Mouse (Mus musculus) v-Abl transformed pro-B cells (cell line): ENCODE measurements at regions not wholly inside any gene's neighbourhood (a gene's known extent, or its start where the extent isn't known, plus 50 kb on each side); places are given as distances from the start of the nearest gene placed in this dataset.

Source experiments
- in situ Hi-C, 2 experiments: fragments of 400-800 bp; cut with MboI; formaldehyde crosslinking; loops; one replicate each; pipeline ENCODE4 v1.15.1; 2025; ENCODE audit not compliant: unreplicated experiment in 2 of 2

GRCm38 (mm10) chr6:31176368-31176767 is 217.5 kb upstream of the Klf14 start:
- in situ Hi-C loops: no loop called here

DNA sequence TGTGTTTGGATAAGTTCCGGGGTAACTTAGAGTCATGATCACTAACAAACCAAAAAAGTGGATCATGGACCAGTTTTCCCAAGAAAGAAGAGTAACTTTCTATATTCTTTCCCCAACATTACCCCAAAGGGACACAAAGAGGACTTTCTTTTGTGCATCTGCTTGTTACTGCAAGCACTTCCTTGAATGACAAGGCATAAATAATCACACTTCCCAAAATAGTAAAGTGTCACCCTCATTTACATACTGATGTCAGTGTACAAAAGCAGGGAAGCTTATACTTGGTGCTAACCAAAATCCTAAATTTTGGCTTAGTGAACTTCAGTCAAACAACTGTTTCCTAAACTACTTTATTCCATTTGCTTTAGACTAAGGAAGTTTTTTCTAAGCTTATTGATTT is 218.0 kb upstream of the Klf14 start:
- in situ Hi-C loops: no loop called here

GRCm38 (mm10) chr6:31178201-31178880 is 219.5 kb upstream of the Klf14 start:
- in situ Hi-C loops: no loop called here

DNA sequence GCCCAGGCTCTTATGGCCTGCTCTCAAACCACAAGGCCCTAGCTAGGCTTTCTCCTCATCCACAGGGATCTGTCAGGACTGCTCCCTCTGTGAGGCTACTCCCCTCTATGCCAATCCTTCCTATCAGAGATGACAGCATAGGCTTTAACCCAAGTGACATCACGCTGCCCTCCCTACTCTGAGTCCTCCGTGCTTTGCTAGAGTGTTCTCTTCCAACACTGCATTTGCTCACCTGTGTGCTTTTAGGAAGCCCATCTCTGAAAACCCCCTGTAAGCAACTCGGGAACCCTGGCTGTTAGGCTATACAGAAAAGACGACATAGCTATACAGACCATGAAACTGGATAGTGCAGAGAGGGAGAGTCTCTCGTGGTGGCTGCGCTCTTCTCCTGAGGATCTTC is 216.3 kb upstream of the Mkln1 start:
- in situ Hi-C loops: no loop called here

GRCm38 (mm10) chr6:31183127-31183526 is 215.4 kb upstream of the Mkln1 start:
- in situ Hi-C loops: no loop called here

GRCm38 (mm10) chr6:31184554-31184953 is 214.0 kb upstream of the Mkln1 start:
- in situ Hi-C loops: no loop called here

- in situ Hi-C loops: no loop called here
These were observed 213.4 kb upstream of the Mkln1 start for GRCm38 (mm10) chr6:31185151-31185550.

GRCm38 (mm10) chr6:31188066-31188465 is 210.5 kb upstream of the Mkln1 start:
- in situ Hi-C loops: no loop called here

- in situ Hi-C loops: no loop called here
These were observed 209.5 kb upstream of the Mkln1 start for GRCm38 (mm10) chr6:31189060-31189459.

GRCm38 (mm10) chr6:31190070-31190469 is 208.5 kb upstream of the Mkln1 start:
- in situ Hi-C loops: loop anchor here (5.0 to 10.0 kb wide), 2 partner anchors 177 to 225 kb away; no protein-coding TSS in a partner anchor

DNA sequence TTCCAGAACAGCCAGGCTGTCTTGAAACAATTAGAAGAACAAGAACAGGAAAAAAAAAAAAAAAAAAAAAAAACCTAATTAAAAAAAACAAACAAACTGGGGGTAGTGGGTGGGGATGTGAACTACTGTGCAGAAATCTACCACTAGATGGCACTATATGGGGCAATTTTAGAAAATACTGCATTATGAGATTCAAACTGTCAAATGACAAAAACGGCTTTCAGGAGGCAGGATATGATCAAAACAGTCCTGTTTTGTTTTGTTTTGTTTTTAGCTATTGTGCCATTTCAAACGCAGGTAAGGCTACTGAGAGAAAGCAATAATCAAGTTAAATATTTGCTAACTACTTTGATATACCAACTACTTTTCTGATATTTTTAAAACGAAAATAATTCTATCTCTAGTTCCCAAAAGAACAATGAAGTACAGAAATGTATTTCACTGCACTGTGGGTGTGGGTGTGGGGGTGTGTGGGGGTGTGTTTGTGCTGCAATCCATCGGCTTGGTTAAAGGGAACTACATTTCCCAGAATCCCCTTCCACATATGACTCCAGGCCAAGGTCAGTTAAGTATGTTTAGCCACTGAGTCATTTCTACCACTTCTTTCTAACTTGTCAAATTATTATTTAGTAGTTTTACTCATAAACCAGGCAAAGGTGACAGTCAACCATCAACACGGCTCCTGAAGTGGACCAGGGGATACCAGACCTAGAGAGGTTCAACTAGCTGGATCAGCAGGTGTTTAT is 207.7 kb upstream of the Mkln1 start:
- in situ Hi-C loops: loop anchor here (5.0 to 10.0 kb wide), 2 partner anchors 176 to 224 kb away; no protein-coding TSS in a partner anchor

DNA sequence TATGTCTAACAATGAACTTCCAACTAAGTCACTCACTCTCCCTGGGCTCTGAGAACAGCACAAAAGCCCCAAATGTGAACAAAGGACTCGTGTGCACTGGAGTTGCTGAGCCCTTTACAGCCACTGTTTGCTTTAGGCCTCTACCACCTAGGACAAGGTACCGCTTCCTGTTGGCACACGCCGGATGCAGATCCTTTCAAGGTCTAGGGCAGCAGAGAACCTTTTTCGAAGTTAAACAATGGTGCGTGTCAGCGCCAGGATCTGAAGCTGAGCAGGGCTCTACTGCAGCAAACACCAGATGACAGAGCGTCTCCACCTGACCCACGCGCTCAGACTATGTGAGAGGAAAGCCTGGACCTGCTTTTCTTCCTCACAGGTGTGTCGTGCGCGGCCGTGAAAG is 207.0 kb upstream of the Mkln1 start:
- in situ Hi-C loops: loop anchor here (5.0 to 10.0 kb wide), 2 partner anchors 176 to 223 kb away; no protein-coding TSS in a partner anchor

GRCm38 (mm10) chr6:31192197-31192596 is 206.3 kb upstream of the Mkln1 start:
- in situ Hi-C loops: loop anchor here (5.0 to 10.0 kb wide), 2 partner anchors 175 to 223 kb away; no protein-coding TSS in a partner anchor

DNA sequence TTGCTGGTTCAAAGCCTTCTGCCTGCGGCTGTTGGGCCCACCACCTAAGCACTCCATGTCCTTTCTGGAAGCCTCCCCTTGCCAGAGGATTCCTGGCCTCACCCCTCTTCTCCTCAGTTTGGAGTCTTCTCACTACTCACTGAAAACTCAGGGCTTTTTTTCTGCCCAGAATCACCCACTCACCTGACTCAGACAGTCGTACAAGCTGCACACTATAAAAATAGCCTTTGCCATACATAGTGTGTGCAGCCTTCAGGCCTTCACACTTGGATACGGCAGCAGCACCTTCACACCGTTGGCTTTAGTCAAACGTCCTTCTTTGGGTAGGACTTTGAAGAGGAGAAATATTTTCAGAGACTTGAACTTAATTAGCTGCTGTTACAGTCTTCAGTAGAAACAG is 205.3 kb upstream of the Mkln1 start:
- in situ Hi-C loops: loop anchor here (5.0 to 10.0 kb wide), 2 partner anchors 174 to 222 kb away; no protein-coding TSS in a partner anchor

GRCm38 (mm10) chr6:31197631-31198338 is 200.8 kb upstream of the Mkln1 start:
- in situ Hi-C loops: loop anchor here in 1 of 2 experiments (10.0 kb wide), 1 partner anchor 217 kb away; no protein-coding TSS in a partner anchor

DNA sequence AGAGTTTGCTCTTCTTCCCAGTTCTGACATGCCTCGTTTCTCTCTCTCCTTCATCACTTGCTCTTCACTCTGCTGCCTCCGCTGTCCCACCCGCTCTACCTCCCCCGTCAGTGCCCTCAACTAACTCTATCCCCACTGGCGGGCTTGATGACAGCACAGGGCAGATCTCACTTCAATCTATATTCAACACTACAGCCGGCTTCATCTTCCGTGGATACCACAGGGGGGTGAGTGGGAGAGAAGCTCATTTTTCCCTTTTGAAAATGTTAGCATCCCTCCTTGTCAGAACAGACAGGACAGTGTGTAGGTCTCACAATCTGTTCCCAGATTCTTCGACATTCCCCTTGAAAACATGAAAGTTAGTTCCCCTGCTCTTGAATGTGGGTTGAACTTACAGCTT is 200.2 kb upstream of the Mkln1 start:
- in situ Hi-C loops: loop anchor here in 1 of 2 experiments (10.0 kb wide), 1 partner anchor 216 kb away; no protein-coding TSS in a partner anchor

DNA sequence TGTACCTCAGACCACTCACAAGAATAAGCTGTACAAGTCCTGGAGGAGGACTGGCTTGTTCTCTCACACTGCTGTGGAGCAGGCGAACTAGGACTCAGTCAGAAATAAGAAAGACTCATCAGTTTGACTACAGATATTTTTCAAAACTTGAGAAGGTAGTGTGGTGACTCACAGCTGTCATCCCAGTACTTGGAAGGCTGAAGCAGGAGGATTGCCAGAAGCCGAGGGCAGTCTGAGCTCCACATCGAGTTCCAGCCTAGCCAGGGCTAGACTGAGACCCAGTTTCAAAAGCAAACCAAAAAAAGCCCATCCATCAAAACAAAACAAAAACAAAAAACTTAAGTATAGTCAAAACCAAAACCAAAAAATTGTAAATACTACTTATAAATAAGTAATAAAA is 197.8 kb upstream of the Mkln1 start:
- in situ Hi-C loops: no loop called here

DNA sequence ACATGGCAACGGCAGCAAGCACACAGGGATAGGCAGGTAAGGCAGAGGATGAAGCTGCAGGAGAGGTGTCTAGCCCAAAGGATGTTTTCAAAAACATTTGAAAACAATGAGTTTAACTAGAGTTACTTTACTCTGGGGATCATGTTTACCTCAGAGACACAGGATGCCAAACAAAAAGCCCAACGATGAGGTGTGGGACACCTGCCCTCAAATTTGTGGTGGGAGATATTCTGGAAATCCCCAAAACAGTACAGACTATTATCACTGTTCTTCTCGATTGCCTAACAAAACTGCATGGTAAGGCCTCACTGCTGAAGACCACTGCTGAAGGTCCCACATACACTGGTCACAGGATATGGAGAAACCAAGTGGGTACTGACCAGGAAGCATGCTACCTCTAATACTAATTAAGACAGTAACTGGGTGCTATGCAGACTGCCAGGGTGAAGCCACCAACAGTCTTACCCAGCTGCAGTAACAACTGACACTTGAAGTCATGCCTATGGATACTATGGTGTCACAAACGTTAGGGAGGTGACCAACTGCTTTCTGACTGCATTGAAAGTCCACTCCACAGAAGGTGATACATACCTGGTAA is 197.1 kb upstream of the Mkln1 start:
- in situ Hi-C loops: no loop called here

GRCm38 (mm10) chr6:31202594-31202993 is 195.9 kb upstream of the Mkln1 start:
- in situ Hi-C loops: no loop called here

GRCm38 (mm10) chr6:31204434-31204833 is 194.1 kb upstream of the Mkln1 start:
- in situ Hi-C loops: no loop called here

- in situ Hi-C loops: no loop called here
These were observed 193.7 kb upstream of the Mkln1 start for GRCm38 (mm10) chr6:31204839-31205238.
